Mouse (Mus musculus) neural tube, embryonic 12.5 days (tissue): ENCODE results near the gene Zswim1. TPM values are rescaled to one million over a fixed set of nuclear protein-coding genes. Genes with fewer than 3 reads are reported as not detected.

ENCODE experiments used
- ATAC-seq: fragments of 200-750 bp; cut with Nextera tagmentation; 2 replicates; pipeline ENCODE4 v1.8.0; 2017; ENCODE audit warnings: low read depth, mild to moderate bottlenecking, moderate TSS enrichment, moderate library complexity; ENCODE audit not compliant: low FRiP score
- H3K27ac ChIP-seq: fragments of 300-500 bp; sonication (generic); 2 replicates; pipeline ENCODE4 v1.5.1; 2016
- H3K27me3 ChIP-seq: fragments of 300-500 bp; sonication (generic); replicated peaks from 2 replicates; pipeline ENCODE4 v1.6.1; 2016; ENCODE audit warnings: mild to moderate bottlenecking
- H3K36me3 ChIP-seq: fragments of 300-500 bp; sonication (generic); 2 replicates; pipeline ENCODE4 v1.6.1; 2016; ENCODE audit warnings: mild to moderate bottlenecking
- H3K4me1 ChIP-seq: fragments of 300-500 bp; sonication (generic); 2 replicates; pipeline ENCODE4 v1.6.1; 2016
- H3K4me2 ChIP-seq: fragments of 300-500 bp; sonication (generic); replicated peaks from 2 replicates; pipeline ENCODE4 v1.6.1; 2016; ENCODE audit warnings: mild to moderate bottlenecking
- H3K4me3 ChIP-seq: fragments of 300-500 bp; sonication (generic); 2 replicates; pipeline ENCODE4 v1.5.1; 2016
- H3K9ac ChIP-seq: fragments of 300-500 bp; sonication (generic); 2 replicates; pipeline ENCODE4 v1.6.1; 2016; ENCODE audit warnings: mild to moderate bottlenecking
- H3K9me3 ChIP-seq: fragments of 300-500 bp; sonication (generic); 2 replicates; pipeline ENCODE4 v1.6.1; 2016; ENCODE audit warnings: mild to moderate bottlenecking
- WGBS: fragments of 180-500 bp; shearing (Covaris S2); methylation state at CpG from one replicate; pipeline ENCODE4 v1.1.7; 2016; 5-methylcytosine and 5-hydroxymethylcytosine counted together
- polyA plus RNA-seq: library from polyadenylated mRNA; unstranded; fragments of >200 nt; fragmentation: Nextera tagmentation; extraction: Ambion mirVana; gene quantifications from 2 replicates; pipeline ENCODE4 v1.2.1, GENCODE M21; 2016

The Zswim1 gene
- polyA plus RNA-seq, 1 experiment from 2014 or later: 22.8 TPM

DNA sequence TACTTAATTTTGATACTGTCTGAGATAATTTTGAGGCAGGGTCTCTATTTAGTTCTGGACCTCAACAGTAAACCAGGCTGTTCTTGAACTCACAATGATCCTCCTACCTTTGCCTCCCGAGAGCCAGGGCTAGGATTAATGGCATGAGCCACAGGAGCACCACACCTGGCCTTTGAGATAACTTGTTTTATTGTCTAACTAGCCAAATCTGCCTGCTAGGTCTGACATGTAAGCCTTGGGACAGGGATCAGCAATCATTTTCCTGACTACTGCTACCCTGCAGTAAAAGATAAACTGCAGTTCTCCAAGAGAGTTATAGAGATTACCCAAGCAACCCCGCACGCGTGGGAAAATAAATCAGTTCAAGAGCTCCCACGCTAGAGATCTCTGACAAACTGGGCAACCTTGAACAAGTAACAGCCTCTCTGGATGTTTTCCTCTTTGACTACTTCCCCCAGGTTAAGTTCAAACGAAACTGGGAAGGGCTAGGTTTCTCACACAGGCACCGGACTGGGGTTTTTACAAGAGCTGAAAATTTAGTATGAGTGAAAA lies 37.5 kb upstream of the Zswim1 start:
- no peaks in the 10 kb centered on the region for H3K4me1 ChIP-seq
- peaks cover 3% of the 10 kb centered on the region; the same call in 1 of the 2 replicates for H3K36me3 ChIP-seq
- H3K27me3 ChIP-seq: no peaks in the 10 kb centered on the region
- H3K27ac ChIP-seq: no peak overlapping the region
- no peak for ATAC-seq
- peak overlapping the region; percentile 60 for H3K4me3 ChIP-seq
- H3K4me2 ChIP-seq: peak overlapping the region; percentile 93
- H3K9ac ChIP-seq: peak overlapping the region; percentile 71; the same call in 1 of the 2 replicates
- H3K9me3 ChIP-seq: no peaks in the 10 kb centered on the region
- 12% methylated on average over 7 of the region's 7 CpGs for WGBS

DNA sequence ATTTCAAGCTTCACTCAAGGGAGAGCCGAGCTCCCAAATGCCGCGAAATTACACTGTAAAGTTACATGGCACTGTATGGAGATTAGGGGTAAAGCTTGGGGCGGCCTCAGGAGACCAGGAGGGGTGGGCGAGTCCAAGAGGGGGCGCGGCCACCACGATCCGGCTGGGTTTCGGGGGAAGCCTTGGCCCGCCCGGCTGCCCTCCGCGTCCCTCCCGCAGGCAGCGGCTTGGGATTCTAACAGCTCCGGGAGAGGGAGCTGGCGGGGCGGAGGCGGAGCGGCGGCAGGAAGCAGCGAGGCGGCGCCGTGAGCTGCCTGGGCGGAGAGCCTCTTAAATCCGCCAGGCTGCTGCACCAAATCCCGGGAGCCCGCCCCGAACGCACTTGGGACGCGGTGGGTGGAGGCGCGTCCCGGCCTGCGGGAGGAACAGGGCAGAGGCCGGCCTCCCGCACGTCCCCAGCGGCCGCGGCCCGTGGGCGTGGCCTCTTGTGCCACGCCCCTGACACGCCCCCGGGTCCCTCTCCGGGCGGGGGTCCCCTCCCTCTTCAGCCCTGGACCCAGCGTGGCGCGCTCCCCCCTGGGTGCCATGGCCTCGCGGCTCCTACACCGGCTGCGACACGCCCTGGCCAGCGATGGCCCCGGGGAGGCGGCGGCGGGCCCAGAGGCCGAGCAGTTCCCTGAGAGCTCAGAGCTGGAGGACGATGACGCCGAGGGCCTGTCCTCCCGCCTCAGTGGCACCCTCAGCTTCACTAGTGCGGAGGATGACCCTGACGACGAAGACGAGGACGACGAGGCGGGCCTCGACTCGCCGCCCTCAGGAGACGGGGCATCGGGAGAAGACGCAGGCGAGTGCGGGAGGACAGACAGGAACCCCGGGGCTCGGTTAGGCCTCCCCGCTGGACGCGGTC lies 36.8 kb upstream of the Zswim1 start, which contains the start of gene Snx21:
Snx21 (plus strand) TSS at position 343 of the 907 bp plus-strand sequence.
- WGBS: under 1% methylated on average over 84 of the region's 89 CpGs
- Histone ChIP-seq H3K27ac (0 out of 2 replicates have a peak within 1 kb of the TSS, but pooled peaks have one; percentile 17), H3K4me2 (peak within 1 kb of the TSS; percentile 93), H3K9me3 (no peaks in the 10 kb centered on the region), H3K4me3 (peak within 1 kb of the TSS; percentile 60), H3K27me3 (no peaks in the 10 kb centered on the region), H3K36me3 (peaks cover 3% of the 10 kb centered on the region; the same call in 1 of the 2 replicates), H3K4me1 (no peaks in the 10 kb centered on the region), H3K9ac (peak within 1 kb of the TSS; percentile 71)
- ATAC-seq: peak; percentile 85

DNA sequence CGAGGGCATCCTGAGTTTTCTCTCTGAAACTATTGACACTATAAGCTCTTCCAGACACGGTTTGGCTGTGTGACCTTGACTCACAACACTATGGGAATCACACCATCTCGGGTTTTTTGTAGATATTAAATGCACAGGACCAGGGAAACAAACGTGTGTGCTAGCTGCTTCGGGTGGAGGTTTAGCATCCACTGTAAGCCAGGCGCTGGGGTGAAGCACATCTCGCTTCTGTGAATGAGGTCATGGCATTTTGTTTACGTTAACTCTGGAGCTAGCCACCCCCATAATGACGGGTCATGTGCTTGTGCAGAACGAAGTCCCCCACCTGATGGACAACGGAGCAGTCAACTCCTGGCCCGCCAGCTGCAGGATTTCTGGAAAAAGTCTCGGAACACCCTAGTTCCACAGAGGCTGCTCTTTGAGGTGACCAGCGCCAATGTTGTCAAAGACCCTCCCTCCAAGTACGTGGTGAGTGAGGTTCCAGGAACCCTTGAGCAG lies 36.0 kb upstream of the Zswim1 start:
- no peaks in the 10 kb centered on the region for H3K9me3 ChIP-seq
- no peak overlapping the region for H3K27ac ChIP-seq
- peak overlapping the region; percentile 60 for H3K4me3 ChIP-seq
- H3K4me2 ChIP-seq: peak overlapping the region; percentile 93
- 11% methylated on average over 15 of the region's 15 CpGs for WGBS
- ATAC-seq: 0 out of 2 replicates have a peak, but pooled peaks have one; percentile 8
- H3K4me1 ChIP-seq: no peaks in the 10 kb centered on the region
- H3K36me3 ChIP-seq: peaks cover 4% of the 10 kb centered on the region
- H3K9ac ChIP-seq: peak overlapping the region; percentile 71
- H3K27me3 ChIP-seq: no peaks in the 10 kb centered on the region

DNA sequence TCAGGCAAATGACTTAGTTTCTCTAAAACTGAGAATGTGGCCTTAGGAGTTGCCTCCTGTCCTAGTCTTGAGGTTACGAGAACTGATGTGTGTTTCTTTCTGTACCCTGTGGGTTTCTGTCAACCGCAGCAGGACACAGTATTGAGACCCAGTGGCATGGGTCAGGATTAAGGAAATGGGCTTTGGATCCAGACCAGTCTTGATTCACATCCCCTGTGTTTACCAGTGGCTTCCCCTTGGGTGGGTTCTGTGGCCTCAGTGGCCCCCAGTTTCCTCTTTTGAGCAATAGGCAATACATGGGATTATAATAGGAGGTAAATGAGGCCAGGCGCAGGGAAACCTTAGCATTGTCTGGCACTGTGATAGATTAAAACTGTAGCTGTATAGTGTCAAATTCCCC lies 35.5 kb upstream of the Zswim1 start:
- Histone ChIP-seq H3K4me3 (no peak overlapping the region), H3K9ac (no peak overlapping the region), H3K27me3 (no peaks in the 10 kb centered on the region), H3K4me1 (no peaks in the 10 kb centered on the region), H3K9me3 (no peaks in the 10 kb centered on the region), H3K4me2 (peak overlapping the region; percentile 93), H3K27ac (no peak overlapping the region), H3K36me3 (peaks cover 10% of the 10 kb centered on the region)
- 89% methylated on average over 3 of the region's 3 CpGs for WGBS
- ATAC-seq: no peak

DNA sequence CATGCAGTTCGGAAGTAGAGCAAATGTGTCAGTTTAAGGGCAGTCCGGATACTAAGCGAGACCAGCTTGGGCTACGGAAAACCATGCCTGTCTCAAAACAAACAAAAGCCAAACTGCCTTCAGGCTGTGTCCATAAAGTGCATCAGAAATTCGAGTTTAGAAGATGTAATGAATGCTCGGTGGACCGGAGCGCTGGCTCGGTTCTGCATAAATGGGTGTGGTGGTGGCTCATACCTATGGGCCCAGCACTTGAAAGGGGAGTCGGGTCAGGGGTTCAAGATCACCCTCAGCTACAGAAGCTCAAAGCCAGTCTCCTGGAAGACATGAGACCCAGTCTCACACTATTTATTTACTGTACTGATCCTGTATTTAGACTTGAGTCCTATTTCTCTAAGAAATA lies 34.7 kb upstream of the Zswim1 start:
- H3K4me2 ChIP-seq: no peak overlapping the region
- no peaks in the 10 kb centered on the region for H3K4me1 ChIP-seq
- no peak overlapping the region for H3K4me3 ChIP-seq
- H3K36me3 ChIP-seq: peaks cover 18% of the 10 kb centered on the region
- no peaks in the 10 kb centered on the region for H3K9me3 ChIP-seq
- no peak overlapping the region for H3K9ac ChIP-seq
- no peak for ATAC-seq
- WGBS: 84% methylated on average over 10 of the region's 10 CpGs
- H3K27ac ChIP-seq: no peak overlapping the region
- no peaks in the 10 kb centered on the region for H3K27me3 ChIP-seq

DNA sequence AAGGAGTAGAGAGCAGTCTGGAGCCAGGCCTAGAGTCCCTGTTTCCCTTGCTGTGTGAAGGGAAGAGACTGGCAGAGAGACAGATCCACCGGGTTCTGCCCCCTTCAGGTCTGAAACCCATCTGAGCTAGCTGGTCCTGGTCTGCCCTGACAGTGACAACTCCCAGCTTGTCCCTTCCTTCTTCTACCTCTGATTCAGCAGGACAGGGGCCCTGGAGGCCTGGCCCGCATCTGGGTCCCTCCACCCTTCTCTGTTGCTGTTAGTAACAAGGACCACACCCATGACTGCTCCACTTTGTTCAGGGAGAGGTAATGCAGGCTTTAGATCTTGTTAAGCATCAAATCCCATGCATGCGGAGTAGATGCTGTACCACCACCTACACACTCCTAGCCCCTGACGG lies 34.1 kb upstream of the Zswim1 start:
- H3K9me3 ChIP-seq: no peaks in the 10 kb centered on the region
- no peaks in the 10 kb centered on the region for H3K4me1 ChIP-seq
- H3K9ac ChIP-seq: no peak overlapping the region
- 81% methylated on average over 4 of the region's 4 CpGs for WGBS
- no peak overlapping the region for H3K27ac ChIP-seq
- no peak overlapping the region for H3K4me3 ChIP-seq
- H3K27me3 ChIP-seq: no peaks in the 10 kb centered on the region
- no peak for ATAC-seq
- peaks cover 24% of the 10 kb centered on the region for H3K36me3 ChIP-seq
- no peak overlapping the region for H3K4me2 ChIP-seq

DNA sequence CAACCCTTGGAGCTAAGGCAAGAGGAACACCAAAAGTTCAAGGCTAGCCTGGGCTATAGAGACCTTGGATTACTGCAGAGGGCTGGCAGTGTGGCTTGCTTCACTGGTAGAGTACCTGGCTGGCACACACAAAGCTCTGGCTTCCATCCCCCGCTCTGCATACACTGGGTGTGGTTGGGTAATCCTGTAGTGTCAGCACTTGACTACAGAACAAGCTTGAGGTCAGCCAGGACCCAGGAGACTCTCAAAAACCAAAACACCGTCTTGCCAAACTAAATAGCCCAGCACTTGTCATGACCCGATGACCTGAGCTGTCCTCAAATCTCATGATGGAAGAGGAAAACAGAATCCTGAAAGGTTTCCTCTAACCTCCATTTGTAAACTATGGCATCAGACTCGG lies 32.0 kb upstream of the Zswim1 start:
- H3K9me3 ChIP-seq: no peaks in the 10 kb centered on the region
- H3K4me1 ChIP-seq: no peaks in the 10 kb centered on the region
- H3K36me3 ChIP-seq: peaks cover 38% of the 10 kb centered on the region
- no peaks in the 10 kb centered on the region for H3K27me3 ChIP-seq
- no peak for ATAC-seq
- 85% methylated on average over 4 of the region's 4 CpGs for WGBS
- H3K4me3 ChIP-seq: no peak overlapping the region
- H3K9ac ChIP-seq: no peak overlapping the region
- H3K27ac ChIP-seq: no peak overlapping the region
- no peak overlapping the region for H3K4me2 ChIP-seq

DNA sequence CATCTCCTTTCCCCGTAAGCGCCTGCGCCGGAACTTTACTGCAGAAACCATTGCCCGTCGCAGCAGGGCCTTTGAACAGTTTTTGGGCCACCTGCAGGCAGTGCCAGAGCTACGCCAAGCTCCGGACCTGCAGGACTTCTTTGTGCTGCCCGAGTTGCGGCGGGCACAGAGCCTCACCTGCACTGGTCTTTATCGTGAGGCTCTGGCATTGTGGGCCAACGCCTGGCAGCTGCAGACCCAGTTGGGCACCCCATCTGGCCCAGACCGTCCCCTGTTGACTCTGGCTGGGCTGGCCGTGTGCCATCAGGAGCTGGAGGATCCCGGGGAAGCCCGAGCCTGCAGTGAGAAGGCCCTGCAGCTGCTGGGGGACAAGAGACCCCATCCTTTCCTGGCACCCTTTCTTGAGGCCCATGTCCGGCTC lies 30.6 kb upstream of the Zswim1 start:
- ATAC-seq: no peak
- Histone ChIP-seq H3K27ac (no peak overlapping the region), H3K27me3 (no peaks in the 10 kb centered on the region), H3K36me3 (peaks cover 52% of the 10 kb centered on the region), H3K9ac (no peak overlapping the region), H3K4me3 (no peak overlapping the region), H3K4me2 (no peak overlapping the region), H3K9me3 (no peaks in the 10 kb centered on the region), H3K4me1 (no peaks in the 10 kb centered on the region)
- 94% methylated on average over 18 of the region's 18 CpGs for WGBS

DNA sequence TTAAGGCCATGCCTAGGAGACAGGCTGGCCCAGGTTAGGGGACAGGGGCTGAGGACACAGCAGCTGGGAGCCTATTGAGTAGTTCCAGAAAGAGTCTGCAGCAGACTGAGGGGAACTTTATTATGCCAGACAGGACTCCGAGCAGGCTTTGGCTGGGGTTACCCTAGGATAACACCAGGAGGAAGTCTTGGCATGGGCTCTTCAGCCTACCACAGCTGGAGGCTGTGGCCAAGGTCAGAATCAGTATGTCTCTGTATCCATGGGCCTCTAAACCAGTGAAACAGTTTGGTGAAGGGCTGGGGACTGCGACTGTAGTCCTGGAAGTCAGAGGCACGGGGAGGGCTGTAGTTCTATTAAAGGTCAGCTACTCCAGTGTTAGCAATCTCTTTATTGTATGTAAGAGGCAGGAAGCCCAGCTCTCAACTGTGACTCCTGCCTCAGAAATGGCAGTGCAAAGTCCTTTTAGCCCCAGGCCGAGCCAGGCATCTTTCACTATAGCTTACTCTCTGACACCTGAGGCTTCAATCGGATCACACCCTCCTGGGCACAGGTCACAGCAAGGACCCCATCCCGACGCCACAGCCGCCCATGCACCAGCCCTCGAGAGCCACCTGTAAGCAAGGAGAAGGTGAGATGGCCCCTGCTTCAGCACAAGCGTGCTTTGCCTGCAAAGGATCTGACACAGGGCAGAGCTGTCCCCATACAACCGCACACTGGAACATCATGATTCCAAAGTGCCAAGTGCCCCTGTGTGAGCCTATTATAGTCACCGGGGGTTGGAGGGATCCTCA lies 29.9 kb upstream of the Zswim1 start:
- no peak for ATAC-seq
- H3K4me1 ChIP-seq: no peaks in the 10 kb centered on the region
- 94% methylated on average over 12 of the region's 12 CpGs for WGBS
- no peak overlapping the region for H3K4me3 ChIP-seq
- H3K9me3 ChIP-seq: no peaks in the 10 kb centered on the region
- no peak overlapping the region for H3K27ac ChIP-seq
- no peak overlapping the region for H3K9ac ChIP-seq
- H3K4me2 ChIP-seq: no peak overlapping the region
- no peaks in the 10 kb centered on the region for H3K27me3 ChIP-seq
- H3K36me3 ChIP-seq: peaks cover 54% of the 10 kb centered on the region

DNA sequence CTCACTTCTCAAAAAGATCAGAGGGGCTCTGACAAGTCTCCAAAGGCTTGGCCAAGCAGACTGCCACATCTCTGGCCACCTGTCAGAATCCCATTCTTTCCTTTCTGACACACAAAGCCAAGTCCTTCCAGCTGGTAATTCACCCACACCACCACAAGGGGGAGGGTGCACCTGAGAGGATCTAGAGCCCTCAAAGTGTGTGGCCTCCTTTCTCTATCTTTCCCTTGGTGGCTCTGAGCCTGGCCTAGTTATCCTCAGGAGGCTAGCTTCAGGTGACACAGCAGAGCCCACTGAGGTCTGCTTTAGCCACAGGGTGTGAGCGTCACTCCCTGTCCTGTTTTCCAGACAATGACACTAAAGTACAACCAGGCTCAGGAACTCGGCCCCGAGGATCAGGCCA lies 29.2 kb upstream of the Zswim1 start:
- Histone ChIP-seq H3K9me3 (no peaks in the 10 kb centered on the region), H3K27ac (no peak overlapping the region), H3K4me3 (no peak overlapping the region), H3K27me3 (no peaks in the 10 kb centered on the region), H3K4me1 (no peaks in the 10 kb centered on the region), H3K36me3 (peaks cover 59% of the 10 kb centered on the region), H3K4me2 (no peak overlapping the region), H3K9ac (no peak overlapping the region)
- 90% methylated on average over 3 of the region's 3 CpGs for WGBS
- no peak for ATAC-seq

DNA sequence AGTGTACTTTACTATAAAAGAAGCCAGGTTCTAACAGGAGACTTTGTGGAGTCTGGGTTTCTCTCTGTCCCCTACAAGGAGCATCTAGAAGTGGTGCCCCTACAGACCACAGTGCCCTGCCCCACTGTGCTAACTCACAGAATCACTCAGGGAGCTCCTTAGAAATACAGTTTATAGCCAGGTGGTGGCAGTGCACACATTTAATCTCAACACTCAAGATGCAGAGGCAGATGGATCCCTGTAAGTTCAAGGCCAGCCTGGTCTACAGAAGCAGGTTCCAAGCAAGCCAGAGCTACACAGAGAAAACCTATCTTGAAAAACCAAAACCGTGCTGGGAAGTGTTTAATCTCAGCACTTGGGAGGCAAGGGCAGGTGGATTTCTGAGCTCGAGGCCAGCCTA lies 28.7 kb upstream of the Zswim1 start:
- no peak overlapping the region for H3K27ac ChIP-seq
- no peaks in the 10 kb centered on the region for H3K9me3 ChIP-seq
- H3K4me2 ChIP-seq: no peak overlapping the region
- 96% methylated on average over 2 of the region's 2 CpGs for WGBS
- H3K9ac ChIP-seq: no peak overlapping the region
- peaks cover 63% of the 10 kb centered on the region for H3K36me3 ChIP-seq
- H3K4me3 ChIP-seq: no peak overlapping the region
- H3K27me3 ChIP-seq: no peaks in the 10 kb centered on the region
- no peak for ATAC-seq
- no peaks in the 10 kb centered on the region for H3K4me1 ChIP-seq

DNA sequence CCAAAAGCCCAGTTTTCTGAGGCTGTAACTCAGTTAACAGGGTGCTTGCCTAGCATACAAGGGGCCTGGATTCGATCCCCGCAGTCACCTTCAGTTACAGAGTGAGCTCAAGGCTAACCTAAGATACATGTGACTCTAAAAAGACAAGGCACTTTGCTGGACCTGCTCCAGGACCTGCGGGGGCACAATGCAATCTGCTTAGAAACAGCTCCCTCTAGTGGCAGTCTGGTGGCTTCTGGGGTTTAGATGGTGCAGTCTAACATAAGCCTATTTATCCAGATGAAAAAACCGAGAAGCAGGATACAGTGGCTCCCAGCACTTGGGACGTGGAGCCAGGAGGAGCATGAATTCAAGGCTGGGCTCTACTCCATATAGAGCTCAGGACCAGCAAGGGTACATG lies 28.2 kb upstream of the Zswim1 start:
- Histone ChIP-seq H3K36me3 (peaks cover 65% of the 10 kb centered on the region), H3K4me3 (no peak overlapping the region), H3K4me1 (no peaks in the 10 kb centered on the region), H3K4me2 (no peak overlapping the region), H3K9ac (no peak overlapping the region), H3K27ac (no peak overlapping the region), H3K9me3 (no peaks in the 10 kb centered on the region), H3K27me3 (no peaks in the 10 kb centered on the region)
- peak; percentile 15; the same call in 1 of the 2 replicates for ATAC-seq
- WGBS: 40% methylated on average over 5 of the region's 5 CpGs
